Mouse (Mus musculus): ENCODE measurements around the gene Eif3a.

Eif3a gene

GRCm38 (mm10) chr19:60758896-60759835 is 31.3 kb downstream of the Eif3a start:
- in situ Hi-C loops (cut with MseI, MboI): no loop called here

DNA sequence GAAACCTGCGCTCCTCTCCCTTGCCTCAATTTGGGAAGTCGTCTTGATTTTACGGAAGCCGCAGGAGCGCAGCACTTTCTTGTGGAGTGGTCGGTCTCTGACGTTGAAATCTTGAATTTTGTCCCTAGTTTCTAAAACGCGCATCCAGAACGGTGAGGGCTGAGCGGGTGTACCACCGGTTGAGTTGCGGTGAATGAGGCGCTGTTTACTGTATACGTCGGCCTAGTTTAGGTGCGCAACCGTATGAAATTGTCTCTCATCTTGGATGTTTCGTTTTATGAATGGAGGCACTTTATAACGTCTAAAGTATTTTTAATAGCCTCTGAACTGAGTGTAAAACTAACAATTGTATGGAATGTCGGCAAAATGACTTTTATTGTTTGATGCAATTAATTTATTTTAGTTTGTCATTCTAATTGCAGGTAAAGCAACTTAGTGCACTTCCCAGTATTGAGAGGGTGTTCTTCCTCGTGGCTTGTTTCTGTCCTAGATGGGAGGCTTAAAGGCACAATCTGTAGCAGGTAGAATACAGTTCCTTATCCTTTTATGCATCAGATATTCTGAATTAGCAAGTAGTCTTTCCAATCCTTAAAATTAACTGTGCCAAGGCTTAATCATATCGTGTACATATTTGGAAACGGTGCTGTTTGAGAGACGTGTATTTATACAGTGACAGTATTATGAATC is 33.2 kb downstream of the Eif3a start:
- in situ Hi-C loops (cut with MseI, MboI): no loop called here

DNA sequence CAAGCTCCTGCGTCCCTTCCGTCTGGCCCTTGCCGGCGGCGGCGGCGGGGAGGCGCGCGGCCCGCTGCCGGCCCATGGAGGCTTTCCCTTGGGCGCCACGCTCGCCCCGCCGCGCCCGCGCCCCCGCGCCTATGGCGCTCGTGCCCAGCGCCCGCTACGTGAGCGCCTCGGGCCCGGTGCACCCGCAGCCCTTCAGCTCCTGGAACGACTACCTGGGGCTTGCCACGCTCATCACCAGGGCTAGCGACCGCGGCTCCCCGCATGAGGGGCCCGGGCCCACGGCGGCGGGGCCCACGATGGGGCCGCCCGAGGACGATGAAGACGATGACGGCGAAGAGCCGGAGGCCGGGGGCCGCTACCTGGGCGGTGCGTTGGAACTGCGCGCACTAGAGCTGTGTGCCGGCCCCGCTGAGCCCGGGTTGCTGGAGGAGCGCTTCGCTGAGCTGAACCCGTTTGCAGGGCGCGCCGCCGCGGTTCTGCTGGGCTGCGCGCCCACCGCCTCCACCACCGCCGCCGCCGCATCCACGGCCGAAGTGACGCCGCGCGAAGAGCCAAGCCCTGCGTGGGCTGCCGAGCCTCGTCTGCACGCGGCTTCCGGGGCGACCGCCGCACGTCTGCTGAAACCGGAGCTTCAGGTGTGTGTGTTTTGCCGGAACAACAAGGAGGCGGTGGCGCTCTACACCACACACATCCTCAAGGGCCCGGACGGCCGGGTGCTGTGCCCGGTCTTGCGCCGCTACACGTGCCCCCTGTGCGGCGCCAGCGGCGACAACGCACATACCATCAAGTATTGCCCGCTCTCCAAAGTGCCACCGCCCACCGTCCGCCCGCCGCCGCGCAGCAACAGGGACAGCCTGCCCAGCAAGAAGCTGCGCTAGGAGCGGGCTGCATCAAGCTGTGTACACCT is 34.0 kb downstream of the Eif3a start:
- in situ Hi-C loops (cut with MseI, MboI): no loop called here

DNA sequence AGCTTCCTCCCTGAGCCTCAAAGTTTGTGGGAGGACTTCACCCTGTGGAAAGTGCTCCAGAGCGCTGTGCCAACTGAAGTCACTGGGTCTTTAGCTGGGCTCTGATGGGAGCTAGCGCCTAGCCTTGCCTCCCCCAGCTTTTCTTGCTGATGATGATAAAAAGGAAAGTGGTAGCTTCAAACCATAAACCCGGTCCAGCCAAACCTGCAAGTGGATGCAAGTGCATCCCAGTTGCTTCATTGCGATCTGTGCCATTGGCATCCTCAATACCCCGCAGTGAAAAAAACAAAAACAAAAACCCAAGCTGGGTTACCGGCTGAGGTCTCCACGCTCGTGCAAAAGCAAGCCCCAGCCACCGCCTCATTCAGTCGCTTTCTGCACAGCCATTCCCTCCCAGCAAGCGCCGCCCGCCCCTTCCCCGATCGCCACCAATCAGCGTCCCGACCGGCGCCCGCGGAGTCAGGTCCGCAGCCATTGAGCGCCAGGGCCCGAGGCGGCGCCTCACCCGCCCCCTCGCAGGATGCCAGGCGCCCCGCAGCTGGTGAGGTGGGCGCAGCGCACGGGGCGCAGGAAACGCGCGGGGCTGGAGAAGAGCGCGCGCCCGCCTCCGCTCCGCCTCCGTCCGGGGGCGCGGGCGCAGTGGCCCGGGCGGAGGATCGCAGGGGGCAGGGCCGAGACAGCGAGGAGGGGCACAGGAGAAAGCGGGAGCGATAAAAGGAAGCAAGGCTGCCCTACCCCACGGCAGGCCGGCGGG is 34.8 kb downstream of the Eif3a start, which contains the start of gene Nanos1:
Gene Nanos1, plus strand, starts transcription at position 550 of the 754 bp plus-strand sequence.
- in situ Hi-C loops (cut with MseI, MboI): no loop called here

DNA sequence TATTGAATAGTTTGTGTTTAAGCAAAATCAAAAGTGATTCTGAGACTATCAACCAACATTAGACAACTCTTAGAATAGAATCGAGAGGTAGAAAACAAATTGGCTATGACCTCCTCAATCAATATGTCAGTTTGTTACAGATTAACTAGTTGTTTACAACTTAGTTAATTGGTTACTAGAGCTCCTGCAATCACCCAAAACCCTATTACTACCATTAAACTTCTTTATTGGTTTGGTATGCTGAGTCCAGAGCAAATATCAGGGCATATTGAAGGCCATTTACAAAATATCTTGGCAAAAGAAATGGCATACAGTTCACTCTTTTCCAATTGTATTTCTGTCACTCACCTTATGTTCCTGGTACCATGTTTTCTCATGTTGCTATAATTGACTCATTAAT is 42.7 kb downstream of the Eif3a start:
- in situ Hi-C loops (cut with MseI, MboI): no loop called here

DNA sequence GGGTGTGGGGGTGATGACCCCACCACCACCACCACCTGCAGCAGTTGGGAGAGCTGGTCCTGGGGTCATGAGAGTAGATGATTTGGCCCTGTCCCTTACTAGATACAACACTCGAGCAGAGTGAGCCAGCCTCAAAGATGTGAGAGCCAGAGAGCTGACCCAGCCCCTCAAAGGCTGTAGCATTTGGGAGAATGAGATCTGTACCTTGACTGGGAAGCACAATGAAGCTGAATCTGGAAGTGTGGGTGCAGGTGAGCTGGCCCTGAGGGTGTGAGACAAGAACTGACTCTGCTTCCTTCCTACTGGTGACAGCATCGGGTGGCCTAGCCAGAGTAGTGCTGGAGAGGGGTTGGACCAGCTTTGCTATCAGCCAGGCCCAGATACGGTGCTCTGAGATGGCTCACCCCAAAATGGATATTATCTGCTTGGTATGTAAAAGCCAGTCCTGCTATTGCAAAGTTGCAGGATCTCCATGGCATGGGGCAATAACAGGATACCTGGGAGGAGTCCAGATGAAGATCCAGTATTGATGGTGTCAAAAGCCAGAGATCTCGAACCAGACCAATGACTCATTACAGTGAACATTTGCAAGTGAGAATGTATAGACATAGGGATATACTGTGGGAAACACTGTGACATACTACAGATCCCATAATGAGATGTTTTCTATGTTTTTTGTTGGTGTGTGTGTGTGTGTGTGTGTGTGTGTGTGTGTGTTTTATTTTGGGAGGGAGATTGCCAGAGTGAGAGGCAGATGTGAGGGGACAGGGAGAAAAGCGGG is 46.5 kb downstream of the Eif3a start:
- in situ Hi-C loops (cut with MseI, MboI): no loop called here

DNA sequence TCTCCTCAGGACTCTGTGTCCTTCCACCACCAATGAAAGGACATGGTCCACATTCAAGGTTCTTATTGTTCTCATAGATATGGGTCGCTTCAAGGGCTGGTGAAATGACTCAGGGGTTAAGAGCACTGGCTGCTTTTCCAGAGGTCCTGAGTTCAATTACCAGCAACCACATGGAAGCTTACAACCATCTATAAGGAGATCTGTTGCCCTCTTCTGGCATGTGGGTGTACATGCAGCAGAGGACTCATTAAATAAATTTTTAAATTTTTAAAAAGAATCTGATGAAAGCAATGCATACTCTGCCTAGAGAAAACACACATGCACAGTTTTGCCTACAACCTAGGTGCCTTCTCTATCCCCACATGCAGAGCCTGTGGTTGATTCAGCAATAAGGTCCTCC is 49.9 kb downstream of the Eif3a start:
- in situ Hi-C loops (cut with MseI, MboI): no loop called here

GRCm38 (mm10) chr19:60731966-60732365 is 58.5 kb downstream of the Eif3a start:
- in situ Hi-C loops (cut with MseI, MboI): no loop called here

DNA sequence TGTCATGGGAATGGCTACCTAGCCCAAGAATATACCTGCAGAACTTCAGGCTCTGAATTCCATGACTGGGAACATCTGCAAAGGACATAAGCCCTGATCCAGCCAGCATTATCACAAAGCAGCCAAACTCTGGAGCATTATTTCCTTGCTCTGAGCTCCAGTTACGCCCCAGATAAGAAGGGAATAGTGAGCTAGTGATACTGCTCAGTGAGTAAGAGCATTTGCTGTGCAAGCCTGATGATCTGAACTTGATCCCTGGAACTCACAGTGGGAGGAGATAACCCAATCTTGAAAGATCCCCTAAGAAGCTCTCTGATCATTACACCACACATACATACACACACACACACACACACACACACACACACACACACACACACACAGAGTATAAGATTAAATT is 59.2 kb downstream of the Eif3a start:
- in situ Hi-C loops (cut with MseI, MboI): no loop called here

DNA sequence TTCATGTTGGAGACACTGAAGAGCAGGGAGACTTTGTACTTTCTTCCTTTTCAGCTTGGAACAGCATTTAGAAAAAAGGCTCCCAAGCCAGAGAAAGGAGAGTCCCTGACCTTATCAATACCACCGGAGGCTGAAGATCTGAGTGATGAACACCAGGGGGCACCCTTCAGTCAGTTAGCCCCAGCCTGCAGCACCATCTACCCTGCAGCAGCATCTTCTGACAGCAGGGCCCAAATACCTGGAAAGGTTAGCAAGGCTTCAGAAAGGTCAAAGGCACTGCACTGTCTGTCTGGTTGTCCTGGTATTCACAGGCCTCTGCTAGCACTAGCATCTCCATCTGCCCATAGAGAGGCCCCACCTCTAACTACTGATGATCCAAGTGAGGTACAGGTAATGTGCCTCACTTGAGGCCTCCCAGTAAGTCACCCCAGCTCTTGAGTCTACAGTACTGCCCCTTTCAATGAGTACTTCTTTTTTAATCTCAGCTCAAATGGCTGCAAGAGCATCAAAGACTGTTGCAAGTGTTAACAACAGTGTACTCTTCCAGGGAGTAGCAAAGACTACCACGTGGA is 60.1 kb downstream of the Eif3a start:
- in situ Hi-C loops (cut with MseI, MboI): no loop called here

- in situ Hi-C loops (cut with MseI, MboI): no loop called here
Measured at GRCm38 (mm10) chr19:60716381-60716780, 74.1 kb downstream of the Eif3a start.

GRCm38 (mm10) chr19:60712577-60712976 is 77.9 kb downstream of the Eif3a start:
- in situ Hi-C loops (cut with MseI, MboI): no loop called here

All from mouse trophoblast stem cell (cell line).